Mouse (Mus musculus): ENCODE measurements around the gene Pigp.

DNA sequence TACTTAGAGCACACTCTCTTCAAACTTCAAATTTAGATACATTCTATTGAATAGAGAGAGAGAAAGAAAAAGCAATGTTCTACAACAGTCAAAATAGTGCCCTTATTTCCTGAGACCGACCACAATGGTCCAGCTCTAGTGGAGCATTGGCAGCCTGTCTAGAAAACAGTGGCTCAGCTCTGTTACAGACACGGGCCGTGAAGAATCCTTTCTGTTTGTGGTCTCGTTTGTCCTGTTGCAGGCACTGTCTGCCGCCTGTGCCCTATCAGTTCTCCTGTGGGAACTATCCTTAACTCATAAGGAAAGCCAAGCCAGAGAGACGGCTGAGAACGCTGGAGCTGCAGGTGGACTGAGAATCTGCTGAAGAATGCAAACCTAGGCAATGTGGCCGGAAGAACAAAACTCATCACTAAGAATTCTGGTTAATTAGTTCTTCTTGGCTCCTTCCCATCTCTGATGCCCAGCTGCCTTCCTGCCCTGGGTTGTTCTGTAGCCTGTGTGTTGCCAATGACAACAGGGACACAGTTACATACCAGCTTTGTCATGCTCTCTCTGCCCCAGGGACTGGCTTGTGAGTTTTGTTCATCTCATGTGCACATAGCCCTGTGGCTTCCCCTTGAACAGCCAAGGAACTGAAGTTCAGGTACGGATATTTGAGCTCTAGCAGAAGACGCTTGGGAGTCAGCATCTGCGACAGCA lies 21.9 kb downstream of the Pigp start:
- TF ChIP-seq CTCF (IDR thresholded peaks at IDR 0.05; ENCODE audit: extremely low read depth, insufficient read depth, low read length) (no peak), POLR2A (IDR thresholded peaks at IDR 0.05; ENCODE audit: extremely low read depth, insufficient read depth, low read length) (no peak)

Data from cortical plate, adult 2 months (tissue).